Mouse (Mus musculus) megakaryocyte progenitor cell, adult 5-6 weeks (primary cell): Measurements from ENCODE around the gene Anapc15-ps. TPM values are rescaled to one million over a fixed set of nuclear protein-coding genes. Genes with fewer than 3 reads are reported as not detected.
A peak's percentile ranks its signal among the peaks of the same experiment; 100 is the strongest.
"Not testable (repeated sequence)": the region's sequence is repeated elsewhere in the genome, so short reads cannot be mapped to it uniquely, and the experiment has no call there.

Source experiments
- ATAC-seq: replicated peaks from 2 replicates; pipeline ENCODE4 v1.8.0; 2016; ENCODE audit warnings: mild to moderate bottlenecking, moderate TSS enrichment, inconsistent platforms; ENCODE audit not compliant: poor library complexity
- total RNA-seq, 2 experiments: library from RNA; stranded (forward) in 1 of 2; stranded (reverse) in 1 of 2; fragments of 157-497, 149-512 nt in 1 of 2; fragments of 200-1000 nt in 1 of 2; gene quantifications; 2 replicates each; pipeline versions ENCODE4 v1.2.3 to v1.2.4; 2015 to 2017

Gene Anapc15-ps
- total RNA-seq, 2 experiments from 2014 or later, result 0.75 TPM; not detected in 1

DNA sequence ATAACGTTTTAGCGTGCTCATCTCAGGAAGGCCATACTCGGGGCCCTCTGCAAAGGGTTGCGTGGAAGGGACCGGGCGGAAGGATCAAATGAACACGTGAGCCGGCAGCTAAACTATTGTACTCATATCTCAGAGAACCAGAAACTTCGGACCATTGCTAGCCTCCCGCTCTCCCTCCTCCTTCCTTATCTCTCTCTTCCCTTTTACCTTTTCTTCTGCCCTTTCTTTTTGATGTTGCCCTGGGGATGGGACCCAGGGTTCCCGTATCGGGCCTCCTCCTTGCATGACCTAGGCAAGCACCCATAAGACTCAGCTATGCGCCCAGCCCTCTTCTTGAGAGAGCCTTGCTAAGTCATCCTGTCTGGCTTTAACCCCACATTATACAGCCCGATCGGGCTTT lies 38.5 kb downstream of the Anapc15-ps start:
- no peak for ATAC-seq

GRCm38 (mm10) chr10:95634261-95634660 lies 39.0 kb downstream of the Anapc15-ps start:
- ATAC-seq, result peak; percentile 88

GRCm38 (mm10) chr10:95631568-95631967 lies 41.7 kb downstream of the Anapc15-ps start:
- peak; percentile 32 for ATAC-seq

GRCm38 (mm10) chr10:95630726-95631345 lies 42.4 kb downstream of the Anapc15-ps start:
- ATAC-seq, result no peak

DNA sequence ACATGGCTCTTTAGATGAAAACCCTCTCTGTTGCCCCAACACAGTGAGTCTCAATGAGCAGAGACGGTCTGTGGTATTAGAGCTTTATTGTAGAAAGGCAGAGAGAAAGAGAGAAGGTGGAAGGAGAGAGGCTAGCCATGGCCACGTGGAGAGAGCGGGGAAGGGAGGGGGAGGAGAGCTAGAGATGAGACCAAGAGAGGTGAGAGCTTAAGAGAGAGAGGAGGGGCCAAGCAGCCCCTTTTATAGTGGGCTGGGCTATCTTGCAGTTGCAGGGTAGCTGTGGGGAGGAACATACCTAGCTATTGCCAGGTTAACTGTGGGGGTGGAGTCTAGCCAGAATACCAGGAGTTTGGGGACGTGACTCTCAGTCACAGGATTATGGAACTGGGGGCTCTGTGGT lies 43.1 kb downstream of the Anapc15-ps start:
- ATAC-seq, result not testable (repeated sequence)

DNA sequence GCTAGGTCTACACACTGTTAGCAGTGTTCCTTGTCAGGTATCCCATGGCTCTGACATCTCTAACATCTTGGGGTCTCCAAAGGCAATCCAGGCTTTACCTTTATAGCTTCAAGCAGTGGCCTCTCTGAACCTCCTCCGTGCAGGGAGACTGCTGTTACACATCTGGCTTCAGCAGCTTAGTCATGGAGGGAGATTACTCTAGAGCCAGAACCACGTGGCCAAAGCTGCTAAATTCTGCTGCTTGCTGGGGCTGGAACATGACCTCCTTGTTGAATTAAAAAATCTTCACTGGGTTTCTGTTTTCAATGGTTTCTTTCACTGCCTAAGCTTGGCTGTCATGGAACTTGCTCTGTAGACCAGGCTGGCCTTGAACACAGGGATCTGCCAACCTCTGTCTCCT lies 44.9 kb downstream of the Anapc15-ps start:
- ATAC-seq, result no peak

GRCm38 (mm10) chr10:95627381-95627780 lies 45.9 kb downstream of the Anapc15-ps start:
- ATAC-seq, result no peak

DNA sequence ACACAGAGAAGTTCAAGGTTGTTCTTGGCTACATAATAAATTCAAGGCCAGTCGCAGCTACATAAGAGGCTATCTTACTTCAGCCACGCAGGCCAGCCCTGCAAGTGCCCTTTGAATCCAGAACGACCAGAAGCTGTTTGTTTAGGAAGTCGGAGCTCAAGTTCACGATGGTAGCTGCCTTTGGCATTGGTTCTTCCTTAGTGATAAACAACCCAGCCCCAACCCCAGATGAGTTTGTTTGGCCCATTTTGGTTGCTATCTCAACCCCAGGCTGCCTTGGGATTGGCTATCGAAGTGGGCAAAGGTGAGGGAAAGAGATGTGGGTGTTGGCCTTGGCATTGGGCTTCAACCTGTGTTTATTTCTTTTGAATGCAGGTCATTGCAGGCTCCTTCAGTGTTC lies 48.0 kb downstream of the Anapc15-ps start:
- no peak for ATAC-seq

DNA sequence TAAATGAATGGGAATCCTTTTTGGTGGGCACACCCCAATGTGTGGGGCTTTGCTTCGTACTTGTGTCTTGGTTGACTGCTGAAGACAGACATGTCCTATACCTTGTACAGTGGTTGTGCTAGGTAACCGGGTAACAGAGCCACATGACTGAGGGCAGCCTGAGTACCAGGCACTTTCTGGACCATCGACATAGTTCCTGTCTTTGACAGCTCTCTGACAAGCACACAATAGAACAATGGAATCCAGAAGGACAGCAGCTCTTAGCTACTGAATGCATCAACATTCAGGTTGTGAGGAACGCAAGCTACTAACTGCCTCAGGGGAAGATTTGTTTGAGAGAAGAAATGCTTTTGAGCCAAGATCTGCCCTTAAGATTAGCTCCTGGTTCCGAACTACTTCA lies 49.2 kb downstream of the Anapc15-ps start:
- no peak for ATAC-seq

DNA sequence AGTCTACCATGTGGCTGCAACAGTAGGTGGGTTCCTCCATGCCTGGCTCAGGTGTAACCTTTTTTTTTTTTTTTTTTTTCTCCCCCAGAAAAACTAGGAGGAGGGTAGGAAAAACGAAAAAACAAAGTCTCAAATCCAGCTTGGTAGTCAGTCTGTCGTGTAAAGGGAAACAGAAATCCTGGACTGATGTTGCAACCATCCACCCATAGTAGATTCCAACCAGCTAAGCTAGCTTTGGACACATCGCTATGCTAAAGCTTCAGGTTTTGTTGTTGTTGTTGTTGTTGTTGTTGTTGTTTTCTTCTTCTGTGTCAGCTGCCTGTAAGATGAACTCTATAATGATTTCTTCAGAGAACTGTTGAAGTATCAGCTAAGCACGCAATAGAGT lies 49.7 kb downstream of the Anapc15-ps start:
- ATAC-seq, result no peak

Other genes with a start within 250 kb of the Anapc15-ps start
- 241 and 298 TPM in 2 replicates for gene Mrpl42, start 171.5 kb downstream of the Anapc15-ps start, total RNA-seq (2015)
- gene Mrpl42, start 171.5 kb downstream of the Anapc15-ps start, total RNA-seq (2017), result 245 and 254 TPM in 2 replicates
- gene Ube2n, start 158.3 kb downstream of the Anapc15-ps start, total RNA-seq (2015), result 425 and 475 TPM in 2 replicates
- gene Ube2n, start 158.3 kb downstream of the Anapc15-ps start, total RNA-seq (2017), result 133 and 146 TPM in 2 replicates
- gene Nudt4, start 109.3 kb downstream of the Anapc15-ps start, total RNA-seq (2015), result 66.1 and 67.2 TPM in 2 replicates
- 53.7 and 60.6 TPM in 2 replicates for gene Nudt4, start 109.3 kb downstream of the Anapc15-ps start, total RNA-seq (2017)
- gene Gm33543, start 169.5 kb upstream of the Anapc15-ps start, total RNA-seq (2015), result not detected in 2 replicates
- gene Gm33543, start 169.5 kb upstream of the Anapc15-ps start, total RNA-seq (2017), result not detected in 2 replicates